Mouse (Mus musculus) activated CD4-positive, CD25-positive, alpha-beta regulatory T cell, adult 4 months (primary cell): ENCODE measurements around the gene Rbms2. TPM values are rescaled to one million over a fixed set of nuclear protein-coding genes. Genes with fewer than 3 reads are reported as not detected.
A peak's percentile ranks its signal among the peaks of the same experiment; 100 is the strongest.
"Not testable (repeated sequence)": the region's sequence is repeated elsewhere in the genome, so short reads cannot be mapped to it uniquely, and the experiment has no call there.

ENCODE experiments used
- ATAC-seq: one replicate; pipeline ENCODE4 v1.8.0; 2017
- polyA plus RNA-seq, 2 experiments: library from polyadenylated mRNA; unstranded; fragments of 100-300 nt; shearing (Covaris generic); gene quantifications; one replicate each; pipeline ENCODE4 v1.2.1; 2017

The Rbms2 gene
- 10 to 100 TPM; 20.9 to 25.0 TPM for polyA plus RNA-seq

DNA sequence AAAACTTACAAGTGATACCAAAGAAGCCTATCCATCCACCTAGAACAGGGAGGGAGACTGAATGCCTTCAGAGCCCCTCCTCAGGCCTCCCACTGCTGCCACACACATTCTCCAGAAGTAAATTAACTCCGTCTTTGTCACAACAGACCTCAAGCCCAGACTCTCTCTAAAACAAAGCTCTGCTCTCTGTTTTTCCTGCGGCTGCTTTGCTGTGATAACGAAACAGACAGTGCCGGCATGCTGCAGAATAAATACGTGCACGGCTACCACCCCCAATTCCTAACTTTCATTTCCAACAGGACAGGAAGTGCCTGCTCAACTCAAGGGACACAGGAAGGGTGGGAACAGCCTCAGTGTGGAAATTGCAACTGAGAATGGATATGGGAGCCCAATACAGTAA lies at the start of gene Rbms2:
Rbms2 (minus strand) TSS at position 309 of the 400 bp plus-strand sequence.
- no peak for ATAC-seq

DNA sequence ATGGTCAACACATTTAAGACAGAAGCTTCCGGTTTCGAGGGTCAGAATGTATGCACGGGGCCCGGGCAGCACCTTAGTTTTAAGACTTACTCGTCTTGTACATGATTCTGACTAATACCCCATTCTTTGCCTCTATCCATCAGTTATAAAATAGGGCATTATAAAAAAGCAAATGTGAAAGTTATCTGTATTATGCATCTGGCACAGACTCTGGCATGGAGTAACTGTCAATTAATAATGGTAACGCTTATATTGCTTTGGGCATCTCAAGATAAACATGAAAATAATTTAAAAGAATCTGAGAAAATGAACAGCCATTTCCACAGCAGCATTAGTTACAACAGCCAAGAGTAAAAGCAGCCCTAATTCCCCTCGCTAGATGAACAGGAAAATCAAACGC lies 47.9 kb upstream of the Rbms2 start:
- no peak for ATAC-seq

DNA sequence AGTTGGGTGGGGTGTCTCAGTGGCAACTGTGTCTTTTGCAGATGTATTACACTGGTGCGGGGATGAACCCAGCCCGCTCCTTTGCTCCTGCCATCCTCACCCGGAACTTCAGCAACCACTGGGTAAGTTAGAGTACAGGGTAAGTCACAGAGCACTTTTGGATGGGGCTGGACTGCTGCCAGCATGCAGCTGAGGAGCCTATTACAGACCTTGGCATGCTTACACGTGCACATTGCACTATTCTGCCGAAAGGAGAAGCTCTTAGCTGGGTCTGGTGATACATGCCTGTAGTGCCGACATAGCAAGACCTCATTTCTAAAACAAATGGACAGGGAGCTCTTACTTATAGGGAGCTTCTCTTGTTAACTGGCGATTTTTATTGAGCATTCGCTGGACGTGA lies 47.5 kb upstream of the Rbms2 start:
- ATAC-seq = no peak

DNA sequence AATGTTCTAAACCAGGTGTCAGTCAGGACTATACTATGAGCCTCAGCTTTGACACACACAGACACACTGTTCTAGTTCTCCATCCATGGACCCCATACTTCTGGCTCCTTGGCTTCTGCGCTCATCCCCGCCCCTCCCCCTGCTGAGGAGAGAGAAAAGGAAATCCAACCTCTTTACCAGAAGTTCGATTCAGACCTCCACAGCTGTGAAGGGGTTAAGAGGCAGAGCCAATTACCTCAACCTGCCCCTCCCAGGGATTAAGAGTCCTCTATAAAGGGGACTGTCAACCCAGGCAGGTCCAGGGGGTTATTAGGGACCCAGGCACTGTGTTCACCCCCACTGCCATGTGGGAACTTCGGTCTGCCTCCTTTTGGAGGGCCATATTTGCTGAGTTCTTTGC lies 45.4 kb upstream of the Rbms2 start, which contains the start of gene Mip:
Mip (plus strand) TSS at position 301 of the 400 bp plus-strand sequence.
- no peak for ATAC-seq

DNA sequence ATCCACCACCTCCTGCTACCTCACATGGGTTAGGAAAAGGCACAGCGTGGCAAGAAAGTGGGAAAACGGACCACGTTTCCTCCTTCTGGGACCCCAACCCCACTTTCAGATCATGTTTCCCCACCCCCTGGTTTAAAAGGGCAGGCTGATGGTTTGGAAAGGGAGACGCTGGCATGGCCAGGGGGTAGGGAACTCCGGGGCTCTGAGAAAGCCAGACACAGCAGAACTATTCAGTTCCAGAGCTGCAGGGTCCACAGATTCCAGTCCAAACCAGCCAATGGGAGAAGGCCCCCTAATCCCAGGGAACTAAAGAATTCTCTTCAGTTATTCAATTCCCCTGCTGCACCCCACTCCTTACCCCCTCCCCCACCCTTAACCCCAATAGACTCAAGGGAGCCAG lies 45.0 kb upstream of the Rbms2 start:
- no peak for ATAC-seq

DNA sequence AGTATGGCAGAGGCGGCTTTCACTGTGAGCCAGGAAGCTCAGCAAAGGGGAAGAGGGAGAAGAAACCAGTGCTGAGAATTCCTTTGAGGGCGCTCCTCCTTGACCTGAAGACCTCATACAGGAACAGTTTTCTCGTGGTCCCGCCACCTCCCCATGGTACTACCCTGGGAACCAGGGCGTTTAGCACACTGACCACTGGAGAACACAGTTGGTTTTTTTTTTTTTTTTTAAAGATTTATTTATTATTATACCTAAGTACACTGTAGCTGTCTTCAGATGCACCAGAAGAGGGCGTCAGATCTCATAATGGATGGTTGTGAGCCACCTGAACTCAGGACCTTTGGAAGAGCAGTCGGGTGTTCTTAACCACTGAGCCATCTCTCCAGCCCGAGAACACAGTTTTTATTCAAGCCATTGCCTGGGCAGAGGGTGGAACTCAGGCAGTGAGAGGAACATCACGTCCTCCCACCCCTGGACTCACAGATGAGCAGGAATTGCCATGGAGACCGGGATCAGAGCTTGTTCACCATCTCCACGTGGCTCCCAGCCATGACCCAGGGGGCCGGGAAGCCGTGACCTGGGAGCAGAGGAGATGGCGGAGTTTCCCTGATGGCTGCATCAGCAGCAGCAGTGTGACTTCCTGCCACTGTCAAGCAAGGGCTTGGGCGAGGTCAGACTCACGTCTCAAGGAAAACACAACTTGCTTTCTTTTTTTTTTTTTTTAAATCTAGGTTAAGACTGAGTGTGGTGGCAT lies 41.6 kb upstream of the Rbms2 start:
- ATAC-seq = peak; percentile 65

DNA sequence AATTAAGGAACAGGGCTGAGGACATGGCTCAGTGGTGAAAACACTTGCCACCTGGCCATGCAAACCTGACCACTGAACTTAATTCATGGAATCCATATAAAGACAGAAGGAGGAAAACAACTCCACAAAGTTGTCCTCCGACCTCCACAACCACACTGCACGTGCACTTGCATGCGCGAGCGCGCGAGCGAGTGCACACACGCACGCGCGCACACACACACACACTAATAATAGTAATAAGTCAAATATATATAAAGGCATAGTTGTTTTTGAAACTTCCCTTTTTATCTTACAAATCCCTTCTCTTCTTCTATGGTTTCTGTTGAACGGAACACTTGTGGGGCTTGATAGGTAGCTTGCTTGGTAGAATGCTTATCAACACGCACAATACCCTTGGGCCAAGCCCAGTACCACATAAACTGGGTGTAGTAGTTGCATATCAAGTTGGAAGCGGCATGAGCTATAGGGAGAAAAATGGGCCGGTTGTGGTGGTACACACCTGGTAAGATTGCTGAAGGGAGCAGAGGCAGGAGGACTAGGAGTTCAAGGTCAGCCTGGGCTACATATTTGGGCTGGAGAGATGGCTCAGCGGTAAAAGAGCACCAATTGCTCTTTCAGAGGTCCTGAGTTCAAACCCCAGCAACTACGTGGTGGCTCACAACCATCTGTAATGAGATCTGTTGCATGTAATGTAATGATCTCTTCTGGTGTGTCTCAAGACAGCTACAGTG lies 38.5 kb upstream of the Rbms2 start:
- no peak for ATAC-seq

DNA sequence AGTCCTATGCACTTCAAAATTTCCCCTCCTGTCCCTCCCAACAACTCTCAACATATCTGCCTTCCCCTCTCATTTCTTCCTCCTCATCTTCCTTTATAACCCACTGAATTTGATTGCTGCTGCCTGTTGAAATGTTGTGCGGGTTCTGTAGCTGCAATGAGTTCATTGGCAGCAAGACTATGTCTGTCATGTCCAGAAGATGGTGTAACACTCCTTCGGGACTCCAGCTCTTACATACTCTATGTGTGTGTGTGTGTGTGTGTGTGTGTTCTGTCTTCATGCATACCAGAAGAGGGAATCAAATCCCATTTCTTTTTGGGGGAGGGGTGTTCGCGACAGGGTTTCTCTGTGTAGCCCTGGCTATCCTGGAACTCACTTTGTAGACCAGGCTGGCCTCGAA lies 34.9 kb upstream of the Rbms2 start:
- ATAC-seq = no peak

DNA sequence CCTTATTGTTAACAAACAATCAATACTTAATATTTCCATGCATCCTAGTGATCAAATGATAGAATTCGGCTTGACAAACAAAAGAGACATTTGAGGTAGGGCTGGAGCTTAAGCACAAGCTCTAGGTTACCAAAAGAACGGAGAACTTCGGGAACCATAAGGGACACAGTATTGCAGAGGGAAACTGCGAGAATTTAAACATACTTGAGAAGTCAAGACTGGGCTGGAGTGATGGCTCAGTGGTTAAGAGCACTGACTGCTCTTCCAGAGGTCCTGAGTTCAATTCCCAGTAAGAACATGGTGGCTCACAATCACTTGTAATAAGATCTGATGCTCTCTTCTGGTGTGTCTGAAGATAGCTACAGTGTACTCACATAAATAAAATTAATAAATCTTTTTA lies 34.0 kb upstream of the Rbms2 start:
- ATAC-seq = not testable (repeated sequence)

DNA sequence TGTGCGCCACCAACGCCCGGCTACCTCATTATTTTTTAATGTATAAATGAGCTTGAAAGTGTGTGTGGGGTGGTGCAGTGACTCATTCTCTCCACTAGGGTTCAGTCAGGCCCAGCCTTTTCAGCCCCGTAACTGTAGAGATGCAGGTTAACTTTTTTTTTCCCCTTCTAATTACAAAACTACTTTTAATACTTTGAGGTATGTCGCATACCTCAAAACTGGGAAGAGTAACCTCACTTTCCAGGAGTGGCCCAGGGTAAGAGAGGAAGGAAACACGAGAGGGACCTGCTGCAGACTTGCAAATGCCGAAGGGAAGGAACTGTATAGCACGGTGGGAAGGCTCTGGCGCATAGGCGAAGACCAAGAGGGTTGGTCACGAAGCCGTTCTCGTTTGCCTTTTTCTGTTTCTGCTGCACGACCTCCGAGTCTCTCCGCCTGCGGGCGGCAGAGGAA lies 32.8 kb upstream of the Rbms2 start:
- ATAC-seq = peak; percentile 70

DNA sequence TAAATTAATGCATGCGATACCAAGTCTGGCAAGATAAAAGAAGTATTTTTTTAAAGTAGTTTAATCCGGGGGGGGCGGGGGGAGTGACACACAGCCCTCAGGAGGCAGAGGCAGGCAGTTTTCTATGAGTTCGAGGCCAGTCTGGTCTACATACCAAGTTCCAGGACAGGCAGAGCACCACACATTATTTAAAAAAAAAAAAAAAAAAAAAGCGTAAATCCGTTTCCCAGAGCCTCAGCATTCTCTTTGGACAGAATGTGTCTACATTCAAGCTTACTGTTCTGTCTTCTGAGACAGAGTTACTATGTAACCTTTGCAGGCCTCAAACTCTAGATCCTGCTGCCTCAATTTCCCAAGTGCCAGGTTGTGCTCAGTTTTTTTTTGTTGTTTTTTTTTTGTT lies 32.1 kb upstream of the Rbms2 start:
- ATAC-seq = no peak

DNA sequence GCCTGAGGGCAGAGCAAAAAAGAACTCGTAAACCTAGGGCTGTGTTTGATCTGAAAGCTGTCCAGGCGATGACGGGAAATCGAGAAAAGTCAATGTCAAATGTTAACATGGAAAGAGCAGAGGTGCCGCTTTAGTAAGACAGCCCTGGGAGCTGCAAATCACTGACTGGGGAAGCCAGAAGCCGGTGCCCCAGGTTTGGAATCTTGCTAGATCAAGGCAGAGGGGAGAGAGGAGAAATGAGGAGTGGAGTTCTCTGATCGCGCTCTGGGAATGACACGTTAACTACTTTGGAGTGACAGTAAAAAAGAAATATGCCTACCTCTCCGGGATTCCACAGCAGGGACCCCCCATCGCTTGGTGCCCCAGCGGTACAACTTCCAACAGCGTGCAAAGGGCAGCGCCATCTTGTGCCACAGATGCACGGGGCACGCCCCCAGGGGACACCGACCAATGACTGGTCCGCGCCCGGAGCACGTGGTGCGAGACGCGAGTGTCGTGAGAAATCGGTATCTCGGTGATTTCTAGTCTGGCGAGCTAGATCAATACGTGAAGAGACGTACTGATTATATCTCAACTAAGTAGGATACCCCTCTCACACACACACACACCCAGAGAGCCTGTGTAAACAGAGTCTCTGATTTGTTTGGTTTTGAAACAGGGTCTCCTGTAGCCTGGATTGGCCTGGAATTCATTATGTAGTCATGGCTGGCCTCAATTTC lies 31.5 kb upstream of the Rbms2 start, which contains the start of gene Spryd4:
Spryd4 (minus strand) TSS at position 418 of the 719 bp plus-strand sequence.
- peak; percentile 91 for ATAC-seq

DNA sequence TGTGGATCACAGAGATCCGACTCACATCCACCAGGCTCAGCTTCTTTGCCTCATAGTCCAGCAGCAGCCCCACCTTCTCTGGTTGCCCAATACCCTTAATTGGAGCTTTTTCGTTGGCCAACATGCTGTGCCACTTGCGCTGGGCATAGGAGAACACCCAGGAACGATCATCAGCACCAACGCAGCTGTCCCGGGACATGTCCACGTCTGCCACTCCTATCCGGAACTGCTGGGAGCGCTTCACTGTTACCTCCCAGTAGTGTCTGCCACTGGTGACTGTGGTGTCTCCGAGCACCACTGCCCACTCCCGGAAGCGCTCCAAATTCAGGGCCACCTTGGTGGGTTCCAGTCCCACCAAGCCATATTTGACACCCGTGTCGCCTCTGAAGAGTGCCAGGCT lies 30.9 kb upstream of the Rbms2 start:
- ATAC-seq = no peak

DNA sequence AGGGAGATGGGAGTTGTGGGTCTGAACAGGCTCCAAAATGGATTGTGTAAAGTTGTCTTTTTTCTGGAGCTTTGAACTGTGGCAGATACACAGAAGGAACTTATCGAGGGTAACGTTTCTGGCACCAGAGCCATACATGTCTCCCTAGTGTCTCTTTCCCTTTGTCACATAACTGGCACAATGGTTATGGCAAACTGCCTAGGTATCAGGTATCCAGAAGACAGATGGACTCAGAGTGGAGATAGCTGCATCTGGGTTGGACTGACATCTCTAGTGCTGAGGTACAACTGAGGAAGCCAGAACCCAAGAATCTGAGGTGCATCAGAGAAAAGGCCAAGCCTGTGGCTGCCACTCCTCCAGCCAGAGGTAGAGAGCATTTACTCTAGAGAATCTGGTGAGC lies 30.0 kb upstream of the Rbms2 start:
- no peak for ATAC-seq

DNA sequence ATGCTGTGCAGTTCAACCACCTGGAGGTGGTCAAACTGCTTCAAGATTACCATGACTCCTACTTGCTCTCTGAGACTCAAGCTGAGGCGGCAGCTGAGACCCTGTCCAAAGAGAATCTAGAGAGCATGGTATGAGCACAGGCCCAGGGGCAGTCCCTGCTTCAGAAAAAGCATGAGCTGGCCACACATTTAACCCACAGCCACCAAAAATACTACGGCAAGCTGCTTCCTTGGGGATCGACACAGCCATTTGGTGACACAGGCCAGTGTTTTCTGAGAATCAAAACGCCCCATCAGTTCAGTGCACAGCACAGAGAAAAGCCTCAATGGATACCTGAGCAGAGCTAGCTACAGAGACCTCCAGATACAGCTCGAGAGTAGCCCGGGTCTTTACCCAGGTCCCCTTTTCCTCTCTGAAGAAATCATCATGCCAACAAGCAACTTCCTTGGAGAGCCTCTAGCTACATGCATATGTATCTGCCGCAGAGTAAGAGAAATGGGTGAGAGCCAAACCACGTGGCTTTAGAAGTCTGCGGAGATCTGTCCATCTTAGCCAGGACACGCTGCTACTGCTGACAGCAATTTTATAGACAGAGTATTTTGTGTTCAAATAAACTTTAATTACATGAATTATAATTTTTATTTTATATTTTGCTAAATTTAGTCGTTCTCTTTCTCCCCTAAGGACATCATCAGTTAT lies 29.4 kb upstream of the Rbms2 start:
- no peak for ATAC-seq

DNA sequence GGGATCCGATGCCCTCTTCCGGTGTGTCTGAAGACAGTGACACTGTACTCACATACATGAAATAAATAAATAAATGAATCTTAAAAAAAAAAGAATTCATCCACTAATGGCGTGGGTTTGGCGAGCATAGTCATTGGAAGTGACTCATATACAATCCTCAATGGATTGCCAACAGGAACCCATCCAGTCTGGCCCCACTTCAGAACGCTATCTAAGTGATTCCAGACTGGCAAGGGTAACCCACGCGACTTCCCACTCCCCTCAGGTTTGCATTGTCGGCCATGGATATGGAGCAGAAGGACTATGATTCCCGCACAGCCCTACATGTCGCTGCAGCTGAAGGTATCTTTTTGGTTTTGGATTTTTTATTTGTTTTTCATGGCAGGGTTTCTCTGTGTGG lies 28.2 kb upstream of the Rbms2 start:
- ATAC-seq = no peak

DNA sequence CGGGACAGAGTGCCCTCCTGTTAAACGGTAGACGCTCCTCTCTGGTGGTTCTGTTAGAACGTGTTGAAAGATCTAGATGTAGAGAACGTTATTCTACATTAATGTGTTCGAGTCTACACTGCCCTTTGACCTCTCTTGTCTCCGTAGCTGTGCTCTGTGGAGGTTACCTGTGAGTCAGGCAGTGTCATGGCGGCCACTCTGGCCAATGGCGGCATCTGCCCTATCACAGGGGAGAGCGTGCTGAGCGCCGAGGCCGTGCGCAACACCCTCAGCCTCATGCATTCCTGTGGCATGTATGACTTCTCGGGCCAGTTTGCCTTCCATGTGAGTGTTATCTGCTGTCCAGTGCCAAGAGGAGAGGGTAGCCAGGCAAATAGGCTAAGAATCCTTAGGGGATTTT lies 24.8 kb upstream of the Rbms2 start:
- ATAC-seq = no peak

DNA sequence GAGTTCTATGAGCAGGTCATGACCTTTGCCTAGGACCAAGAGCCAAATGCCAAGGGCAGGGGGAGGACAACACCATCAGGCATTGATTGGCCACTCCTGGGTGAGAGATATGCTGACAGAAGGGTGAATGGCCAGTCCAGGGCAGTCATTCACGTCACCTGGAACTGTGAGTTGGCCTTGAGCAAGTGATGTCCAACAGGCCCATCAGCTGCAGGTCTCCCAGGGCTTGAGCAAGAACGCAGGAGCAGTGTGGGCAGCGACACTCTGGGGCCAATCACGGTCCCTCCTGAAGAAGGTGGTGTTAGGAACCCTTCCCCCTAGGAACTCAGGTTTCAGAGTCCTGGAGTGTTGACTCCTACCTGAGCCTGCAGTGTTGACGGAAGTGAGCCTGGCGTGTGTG lies 21.8 kb upstream of the Rbms2 start:
- ATAC-seq = no peak

DNA sequence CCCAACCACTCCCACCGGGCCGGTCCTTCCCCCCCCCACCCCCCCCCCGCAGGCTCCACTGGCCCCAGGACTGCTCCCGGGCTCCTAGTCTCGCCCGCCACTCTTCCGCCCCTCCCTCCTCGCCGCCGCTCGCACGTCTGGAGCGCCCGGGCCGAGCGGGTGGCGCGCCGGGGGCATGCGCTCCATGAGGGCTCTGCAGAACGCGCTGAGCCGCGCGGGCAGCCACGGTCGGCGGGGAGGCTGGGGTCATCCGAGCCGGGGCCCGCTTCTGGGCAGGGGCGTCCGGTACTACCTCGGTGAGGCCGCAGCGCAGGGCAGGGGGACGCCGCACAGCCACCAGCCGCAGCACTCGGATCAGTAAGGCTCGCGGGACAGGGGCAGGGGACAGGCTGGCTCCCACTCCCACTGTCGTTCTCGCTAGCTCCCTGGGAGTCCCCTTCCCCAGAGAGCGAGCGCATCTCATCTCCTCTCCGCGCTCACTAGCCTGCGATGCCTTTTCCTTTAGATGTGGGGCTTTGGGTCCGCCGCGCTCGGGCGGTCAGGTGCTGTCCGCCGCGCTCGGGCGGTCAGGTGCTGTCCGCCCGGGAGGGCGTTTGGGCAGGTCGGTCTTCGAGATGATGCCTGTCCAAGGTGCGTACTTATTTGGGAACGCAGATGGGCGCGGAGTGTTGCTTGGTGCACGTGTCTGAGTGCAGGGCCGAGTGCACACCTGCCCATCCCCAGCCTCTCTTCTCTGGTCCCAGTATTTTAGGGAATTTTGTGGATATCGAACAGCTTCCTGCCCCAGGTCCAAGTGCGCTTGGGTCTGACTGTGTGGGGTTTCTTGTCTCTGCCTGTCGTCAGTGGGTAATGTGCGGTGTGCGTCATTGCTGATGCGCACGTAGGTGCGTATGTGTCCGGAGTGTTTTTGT lies 14.7 kb upstream of the Rbms2 start:
- peak; percentile 48 for ATAC-seq

DNA sequence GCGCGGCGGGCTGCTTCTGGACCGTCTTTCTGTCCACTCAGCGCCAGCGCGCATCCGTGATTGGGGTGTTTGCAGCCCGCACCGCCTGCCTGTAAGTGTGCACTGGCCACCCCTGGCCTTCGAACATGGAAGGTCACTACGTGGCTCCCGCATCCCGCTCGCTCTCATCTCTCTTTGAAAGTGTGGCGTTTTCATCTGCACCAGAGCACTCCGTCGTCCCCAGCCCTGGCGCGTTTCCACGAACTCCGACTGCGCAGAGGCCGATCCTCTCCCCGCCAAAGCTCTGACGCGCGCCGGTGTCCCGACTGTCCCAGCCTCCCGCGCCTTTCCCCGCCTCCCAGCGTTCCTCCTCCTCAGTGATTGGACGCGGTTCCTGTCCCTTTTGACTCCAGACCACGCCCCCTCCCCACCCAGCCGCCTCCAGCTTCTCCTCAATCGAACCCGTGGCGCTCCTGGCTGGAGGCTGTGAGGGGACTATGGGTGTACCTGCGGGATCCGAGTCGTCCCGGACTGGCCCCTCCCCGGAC lies 14.0 kb upstream of the Rbms2 start, which contains the start of gene Gls2:
Gls2 (plus strand) TSS at position 434 of the 527 bp plus-strand sequence.
- peak; percentile 88 for ATAC-seq

DNA sequence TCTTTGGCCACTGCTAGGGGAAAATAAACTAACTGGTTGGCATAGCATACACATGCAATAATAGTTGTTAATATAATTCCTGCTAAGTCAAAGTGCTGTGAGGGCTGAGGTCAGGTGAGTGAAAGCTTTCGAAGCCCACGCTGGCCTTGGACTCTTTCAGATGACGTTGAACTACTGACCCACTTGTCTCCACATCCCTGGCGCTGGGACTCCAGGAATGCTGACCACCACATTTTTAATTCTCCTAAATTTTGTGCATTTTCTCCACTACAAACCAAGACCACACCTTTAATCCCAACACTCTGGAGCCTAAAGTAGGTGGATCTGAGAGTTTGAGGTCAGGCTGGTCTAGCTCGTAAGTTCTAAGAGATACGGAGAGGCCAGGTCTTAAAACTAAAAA lies 13.0 kb upstream of the Rbms2 start:
- no peak for ATAC-seq
